Mouse (Mus musculus): ENCODE measurements around the gene Usp9x.

The Usp9x gene

GRCm38 (mm10) chrX:13071241-13071775 is at the start of gene Usp9x:
Gene Usp9x, plus strand, starts transcription at chrX:13071498.
- DNase-seq (ENCODE audit: low spot score in 2 of 2): peak; percentile 60 to 77

DNA sequence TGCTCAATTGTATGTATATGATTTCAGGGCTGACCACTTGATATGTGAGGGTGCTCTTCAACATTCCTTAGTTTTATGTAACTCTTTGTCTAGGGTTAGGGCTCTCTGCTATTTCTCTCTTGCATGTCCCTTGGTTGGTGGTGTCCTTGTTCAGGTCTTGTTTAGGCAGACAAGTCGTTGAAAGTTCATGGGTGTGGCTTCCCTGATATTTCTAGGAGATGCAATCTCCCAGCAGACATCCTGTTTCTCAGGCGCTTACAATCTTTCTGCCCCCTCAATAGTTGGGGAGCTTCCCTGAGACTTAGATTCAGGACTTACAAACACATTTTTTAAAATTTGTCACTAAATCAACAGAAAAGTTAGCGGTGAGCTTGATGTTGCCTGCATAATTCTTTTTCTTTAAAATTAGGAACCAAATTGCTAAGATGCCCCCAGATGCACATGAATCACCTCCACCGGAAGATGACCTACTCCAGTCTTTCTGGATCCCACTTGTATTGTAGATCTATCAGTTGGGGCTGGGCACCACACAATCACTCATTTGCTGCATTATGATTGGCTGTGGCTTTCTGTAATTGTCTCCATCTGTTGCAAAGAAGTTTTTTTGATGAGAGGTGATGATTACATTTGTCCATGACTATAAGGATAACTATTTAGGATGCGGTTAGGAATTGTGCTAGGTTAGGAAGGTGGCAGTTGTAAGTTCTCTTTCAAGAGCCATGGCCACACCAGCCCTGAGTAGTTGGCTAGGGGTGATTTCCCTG is 48.6 kb upstream of the Usp9x start:
- no peak for DNase-seq (ENCODE audit: low spot score in 2 of 2)

GRCm38 (mm10) chrX:13024539-13025202 is 46.6 kb upstream of the Usp9x start:
- DNase-seq (ENCODE audit: low spot score in 2 of 2): no peak

- no peak for DNase-seq (ENCODE audit: low spot score in 2 of 2)
Measured at GRCm38 (mm10) chrX:13025286-13025685, 46.0 kb upstream of the Usp9x start.

- DNase-seq (ENCODE audit: low spot score in 2 of 2): no peak
Measured at GRCm38 (mm10) chrX:13028156-13028555, 43.1 kb upstream of the Usp9x start.

GRCm38 (mm10) chrX:13029996-13030395 is 41.3 kb upstream of the Usp9x start:
- DNase-seq (ENCODE audit: low spot score in 2 of 2): no peak

GRCm38 (mm10) chrX:13037085-13037484 is 34.2 kb upstream of the Usp9x start:
- DNase-seq (ENCODE audit: low spot score in 2 of 2): no peak

DNA sequence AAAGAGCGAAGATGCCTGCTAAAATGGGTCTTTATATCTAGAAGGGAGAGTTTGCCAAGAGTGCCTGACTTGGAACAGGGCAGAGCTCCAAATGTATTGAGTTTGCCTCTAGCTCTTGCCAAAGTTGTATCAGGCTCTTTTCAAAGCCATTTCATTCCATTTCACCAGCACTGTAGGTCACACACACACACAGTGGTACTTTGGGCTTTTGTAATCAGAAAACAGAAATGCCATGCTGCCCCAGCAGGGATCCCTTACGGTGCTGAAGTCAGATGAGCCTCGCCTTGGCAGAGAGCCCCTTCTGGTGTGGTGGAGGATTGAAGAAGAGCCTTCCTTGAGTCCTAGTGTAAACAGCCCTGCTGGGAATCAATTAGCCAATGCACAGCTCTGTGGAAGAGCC is 32.1 kb upstream of the Usp9x start:
- no peak for DNase-seq (ENCODE audit: low spot score in 2 of 2)

DNA sequence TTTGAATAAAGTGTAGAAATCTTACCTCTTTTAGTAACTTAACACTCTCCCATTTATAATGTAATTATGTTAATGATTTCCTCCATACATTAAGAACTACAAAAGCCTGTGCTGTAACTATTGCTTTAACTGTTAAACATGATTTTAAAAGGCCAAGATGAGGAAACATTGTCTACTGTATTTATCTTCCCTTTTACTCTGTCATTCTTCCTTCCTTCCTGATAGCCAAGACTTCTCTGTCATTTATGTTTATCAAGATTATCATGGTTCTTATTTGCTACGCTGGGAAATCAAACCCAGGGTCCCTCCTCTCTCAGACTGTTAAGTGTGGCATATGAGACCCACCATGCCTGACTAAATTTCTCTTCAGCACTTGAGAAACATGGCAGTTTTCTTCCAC is 30.9 kb upstream of the Usp9x start:
- no peak for DNase-seq (ENCODE audit: low spot score in 2 of 2)

- peak; percentile 73 to 86 for DNase-seq (ENCODE audit: low spot score in 2 of 2)
Measured at GRCm38 (mm10) chrX:13041630-13042129, 29.6 kb upstream of the Usp9x start.

GRCm38 (mm10) chrX:13043780-13044179 is 27.5 kb upstream of the Usp9x start:
- DNase-seq (ENCODE audit: low spot score in 2 of 2): no peak

GRCm38 (mm10) chrX:13044666-13045065 is 26.6 kb upstream of the Usp9x start:
- no peak for DNase-seq (ENCODE audit: low spot score in 2 of 2)

- no peak for DNase-seq (ENCODE audit: low spot score in 2 of 2)
Measured at GRCm38 (mm10) chrX:13046893-13047435, 24.3 kb upstream of the Usp9x start.

GRCm38 (mm10) chrX:13047631-13048345 is 23.5 kb upstream of the Usp9x start:
- DNase-seq (ENCODE audit: low spot score in 2 of 2): no peak

- DNase-seq (ENCODE audit: low spot score in 2 of 2): peak; percentile 8 to 21
Measured at GRCm38 (mm10) chrX:13054612-13055011, 16.7 kb upstream of the Usp9x start.

- DNase-seq (ENCODE audit: low spot score in 2 of 2): no peak
Measured at GRCm38 (mm10) chrX:13061961-13062360, 9.3 kb upstream of the Usp9x start.

- no peak for DNase-seq (ENCODE audit: low spot score in 2 of 2)
Measured at GRCm38 (mm10) chrX:13064273-13064925, 6.9 kb upstream of the Usp9x start.

DNA sequence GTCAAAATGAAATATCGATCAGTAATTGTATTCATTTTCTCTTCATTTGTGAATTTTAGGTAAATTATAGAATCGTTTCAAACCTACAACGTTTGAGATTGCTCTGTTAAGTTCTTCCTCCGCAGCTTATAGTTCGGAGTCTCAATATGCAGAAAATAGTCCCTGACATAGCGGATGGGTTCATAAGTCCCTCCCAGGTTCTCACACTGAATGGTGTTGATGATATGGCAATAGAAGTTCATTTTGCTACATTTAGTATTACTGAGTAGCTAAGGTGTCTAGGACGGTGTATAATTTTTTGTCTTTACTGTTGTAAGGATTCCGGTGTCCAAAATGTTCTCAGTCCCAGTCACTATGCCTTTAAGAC is 1.1 kb upstream of the Usp9x start:
- DNase-seq (ENCODE audit: low spot score in 2 of 2): no peak

DNA sequence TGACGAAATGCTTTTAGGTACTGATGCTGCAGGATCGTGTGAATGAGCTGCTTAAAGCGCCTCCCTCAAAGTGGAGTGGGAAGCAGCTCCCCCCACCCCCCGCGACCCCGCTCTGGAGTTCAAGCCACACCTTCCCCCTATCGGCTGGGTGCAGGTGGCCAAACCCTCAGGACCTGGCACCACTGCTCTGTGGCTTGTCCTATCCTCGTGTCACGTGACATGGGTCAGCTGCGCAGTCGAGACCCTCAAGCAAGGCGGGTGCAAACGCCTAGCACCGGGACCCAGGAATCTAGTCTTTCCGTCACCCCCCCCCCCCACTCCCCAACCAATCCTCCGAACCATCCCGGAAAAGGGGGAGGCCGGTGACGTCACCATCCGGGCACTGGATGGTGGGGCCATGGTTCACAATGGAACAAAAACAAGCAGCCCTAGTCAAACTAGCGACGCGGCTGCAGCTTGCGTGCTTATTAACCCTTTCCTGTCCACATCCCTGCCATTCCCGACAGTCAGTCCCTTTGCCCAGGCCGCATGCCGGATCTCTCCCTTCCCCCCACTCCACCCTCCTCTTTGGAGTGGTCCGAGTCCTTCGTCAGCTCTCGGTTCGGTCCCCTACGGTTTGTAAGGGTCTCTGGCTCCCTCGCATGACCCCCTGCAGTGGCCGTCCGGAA is 591 bp upstream of the Usp9x start:
- peak; percentile 30 to 67 for DNase-seq (ENCODE audit: low spot score in 2 of 2)

- DNase-seq (ENCODE audit: low spot score in 2 of 2): peak; percentile 47 to 60
Measured at GRCm38 (mm10) chrX:13071776-13072460, 620 bp downstream of the Usp9x start.
